Mouse (Mus musculus): ENCODE measurements at regions not wholly inside any gene's neighbourhood (a gene's known extent, or its start where the extent isn't known, plus 50 kb on each side); places are given as distances from the start of the nearest gene placed in this dataset.

- 79% methylated on average over 9 of the region's 9 CpGs for WGBS
- H3K4me3 ChIP-seq (ENCODE audit: insufficient read depth, low read depth, low read length): no peak overlapping the region
- H3K27ac ChIP-seq (replicated peaks; ENCODE audit: insufficient read depth, low read depth, low read length): no peak overlapping the region
- no peaks in the 10 kb centered on the region for H3K36me3 ChIP-seq (ENCODE audit: control insufficient read depth, insufficient read depth, low read length)
- no peak for DNase-seq (ENCODE audit: extremely low read depth, low read depth, low spot score)
- TF ChIP-seq CTCF (IDR thresholded peaks at IDR 0.05; ENCODE audit: low read depth, low read length) (no peak), POLR2A (IDR thresholded peaks at IDR 0.05; ENCODE audit: extremely low read depth, insufficient read depth, low read length) (no peak)
- no peaks in the 10 kb centered on the region for H3K27me3 ChIP-seq (ENCODE audit: control insufficient read depth, insufficient read depth, low read length)
- H3K79me2 ChIP-seq (ENCODE audit: control insufficient read depth, insufficient read depth, low read length): no peaks in the 10 kb centered on the region
- no peak overlapping the region for H3K9ac ChIP-seq (ENCODE audit: low read depth, low read length)
- H3K4me1 ChIP-seq (ENCODE audit: control insufficient read depth, insufficient read depth, low read length): no peaks in the 10 kb centered on the region; the same call in 1 of the 2 replicates
These were observed 90.6 kb upstream of the C1qtnf7 start for GRCm38 (mm10) chr5:43424551-43425257.

DNA sequence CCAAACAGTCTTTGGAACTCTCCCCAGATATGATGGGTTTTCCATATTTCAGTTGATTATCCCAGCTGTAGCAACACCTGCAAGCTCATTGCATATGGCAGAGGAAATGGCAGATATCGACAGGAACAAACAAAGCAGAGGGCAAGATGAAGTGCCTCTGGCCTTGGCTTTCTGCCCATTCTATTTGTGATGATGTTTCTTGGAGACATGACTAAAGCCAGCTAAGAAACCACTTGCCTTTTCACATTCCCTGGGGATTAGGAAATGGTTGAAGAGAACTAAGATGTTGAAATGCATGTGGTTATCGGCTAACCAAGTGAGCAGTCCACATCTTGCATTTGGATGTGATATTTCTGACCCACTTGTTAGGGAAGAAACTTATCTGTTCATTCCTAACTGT, 82.0 kb upstream of the C1qtnf7 start:
- no peak overlapping the region for H3K9ac ChIP-seq (ENCODE audit: low read depth, low read length)
- 77% methylated on average over 2 of the region's 2 CpGs for WGBS
- no peaks in the 10 kb centered on the region for H3K79me2 ChIP-seq (ENCODE audit: control insufficient read depth, insufficient read depth, low read length)
- H3K36me3 ChIP-seq (ENCODE audit: control insufficient read depth, insufficient read depth, low read length): no peaks in the 10 kb centered on the region
- TF ChIP-seq POLR2A (IDR thresholded peaks at IDR 0.05; ENCODE audit: extremely low read depth, insufficient read depth, low read length): no peak
- TF ChIP-seq CTCF (IDR thresholded peaks at IDR 0.05; ENCODE audit: low read depth, low read length): no peak
- H3K27me3 ChIP-seq (ENCODE audit: control insufficient read depth, insufficient read depth, low read length): no peaks in the 10 kb centered on the region
- no peaks in the 10 kb centered on the region for H3K4me1 ChIP-seq (ENCODE audit: control insufficient read depth, insufficient read depth, low read length)
- DNase-seq (ENCODE audit: extremely low read depth, low read depth, low spot score): no peak
- no peak overlapping the region for H3K27ac ChIP-seq (replicated peaks; ENCODE audit: insufficient read depth, low read depth, low read length)
- H3K4me3 ChIP-seq (ENCODE audit: insufficient read depth, low read depth, low read length): no peak overlapping the region

GRCm38 (mm10) chr5:43439191-43439590, 76.1 kb upstream of the C1qtnf7 start:
- Histone ChIP-seq H3K36me3 (ENCODE audit: control insufficient read depth, insufficient read depth, low read length) (no peaks in the 10 kb centered on the region), H3K4me1 (ENCODE audit: control insufficient read depth, insufficient read depth, low read length) (no peaks in the 10 kb centered on the region), H3K4me3 (ENCODE audit: insufficient read depth, low read depth, low read length) (no peak overlapping the region), H3K79me2 (ENCODE audit: control insufficient read depth, insufficient read depth, low read length) (no peaks in the 10 kb centered on the region), H3K9ac (ENCODE audit: low read depth, low read length) (no peak overlapping the region), H3K27me3 (ENCODE audit: control insufficient read depth, insufficient read depth, low read length) (no peaks in the 10 kb centered on the region), H3K27ac (replicated peaks; ENCODE audit: insufficient read depth, low read depth, low read length) (no peak overlapping the region)
- TF ChIP-seq POLR2A (IDR thresholded peaks at IDR 0.05; ENCODE audit: extremely low read depth, insufficient read depth, low read length) (no peak), CTCF (IDR thresholded peaks at IDR 0.05; ENCODE audit: low read depth, low read length) (no peak)
- WGBS: 67% methylated on average over 2 of the region's 2 CpGs
- DNase-seq (ENCODE audit: extremely low read depth, low read depth, low spot score): no peak

- DNase-seq (ENCODE audit: extremely low read depth, low read depth, low spot score): peak; percentile 49
- Histone ChIP-seq H3K4me1 (ENCODE audit: control insufficient read depth, insufficient read depth, low read length) (no peaks in the 10 kb centered on the region), H3K36me3 (ENCODE audit: control insufficient read depth, insufficient read depth, low read length) (no peaks in the 10 kb centered on the region), H3K9ac (ENCODE audit: low read depth, low read length) (no peak overlapping the region), H3K4me3 (ENCODE audit: insufficient read depth, low read depth, low read length) (no peak overlapping the region), H3K27me3 (ENCODE audit: control insufficient read depth, insufficient read depth, low read length) (no peaks in the 10 kb centered on the region), H3K27ac (replicated peaks; ENCODE audit: insufficient read depth, low read depth, low read length) (no peak overlapping the region), H3K79me2 (ENCODE audit: control insufficient read depth, insufficient read depth, low read length) (no peaks in the 10 kb centered on the region)
- WGBS: 58% methylated on average over 3 of the region's 3 CpGs
- no peak for TF ChIP-seq POLR2A (IDR thresholded peaks at IDR 0.05; ENCODE audit: extremely low read depth, insufficient read depth, low read length)
- TF ChIP-seq CTCF (IDR thresholded peaks at IDR 0.05; ENCODE audit: low read depth, low read length): no peak
These were observed 74.0 kb upstream of the C1qtnf7 start for GRCm38 (mm10) chr5:43441306-43441705.

GRCm38 (mm10) chr5:43444582-43445214, 70.6 kb upstream of the C1qtnf7 start:
- H3K9ac ChIP-seq (ENCODE audit: low read depth, low read length): no peak overlapping the region
- H3K36me3 ChIP-seq (ENCODE audit: control insufficient read depth, insufficient read depth, low read length): no peaks in the 10 kb centered on the region
- H3K27me3 ChIP-seq (ENCODE audit: control insufficient read depth, insufficient read depth, low read length): no peaks in the 10 kb centered on the region
- 82% methylated on average over 3 of the region's 3 CpGs for WGBS
- H3K4me3 ChIP-seq (ENCODE audit: insufficient read depth, low read depth, low read length): no peak overlapping the region
- no peaks in the 10 kb centered on the region for H3K4me1 ChIP-seq (ENCODE audit: control insufficient read depth, insufficient read depth, low read length)
- no peaks in the 10 kb centered on the region for H3K79me2 ChIP-seq (ENCODE audit: control insufficient read depth, insufficient read depth, low read length)
- DNase-seq (ENCODE audit: extremely low read depth, low read depth, low spot score): no peak
- H3K27ac ChIP-seq (replicated peaks; ENCODE audit: insufficient read depth, low read depth, low read length): no peak overlapping the region
- TF ChIP-seq CTCF (IDR thresholded peaks at IDR 0.05; ENCODE audit: low read depth, low read length) (no peak), POLR2A (IDR thresholded peaks at IDR 0.05; ENCODE audit: extremely low read depth, insufficient read depth, low read length) (no peak)

DNA sequence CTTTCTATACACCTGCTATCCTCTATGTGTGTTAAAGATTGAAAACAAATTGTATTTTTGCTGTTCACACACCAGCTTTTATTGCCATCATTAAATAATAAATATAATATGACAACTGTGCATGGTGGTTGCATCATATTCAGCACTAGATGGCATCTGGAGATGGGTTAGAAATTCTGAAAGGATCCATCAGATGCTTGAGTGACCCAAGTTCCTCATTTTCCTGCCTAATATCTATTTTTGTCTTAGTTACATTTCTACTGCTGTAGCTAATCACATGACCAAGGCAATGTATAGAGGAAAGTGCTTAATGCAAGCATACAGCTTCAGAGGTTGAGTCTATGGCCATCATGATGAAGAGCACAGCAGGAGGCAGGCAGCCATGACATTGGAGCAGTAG, 69.7 kb upstream of the C1qtnf7 start:
- Histone ChIP-seq H3K9ac (ENCODE audit: low read depth, low read length) (no peak overlapping the region), H3K27me3 (ENCODE audit: control insufficient read depth, insufficient read depth, low read length) (no peaks in the 10 kb centered on the region), H3K27ac (replicated peaks; ENCODE audit: insufficient read depth, low read depth, low read length) (no peak overlapping the region), H3K4me3 (ENCODE audit: insufficient read depth, low read depth, low read length) (no peak overlapping the region), H3K79me2 (ENCODE audit: control insufficient read depth, insufficient read depth, low read length) (no peaks in the 10 kb centered on the region), H3K4me1 (ENCODE audit: control insufficient read depth, insufficient read depth, low read length) (no peaks in the 10 kb centered on the region), H3K36me3 (ENCODE audit: control insufficient read depth, insufficient read depth, low read length) (no peaks in the 10 kb centered on the region)
- no peak for DNase-seq (ENCODE audit: extremely low read depth, low read depth, low spot score)
- TF ChIP-seq POLR2A (IDR thresholded peaks at IDR 0.05; ENCODE audit: extremely low read depth, insufficient read depth, low read length): no peak
- no peak for TF ChIP-seq CTCF (IDR thresholded peaks at IDR 0.05; ENCODE audit: low read depth, low read length)
